Mouse (Mus musculus): ENCODE measurements around the gene Ugt1a1.

GRCm38 (mm10) chr1:88264869-88265240 is 53.1 kb downstream of the Ugt1a1 start:
- no peak for TF ChIP-seq EP300 (IDR thresholded peaks at IDR 0.05; ENCODE audit: insufficient read depth, low read depth, low read length)
- TF ChIP-seq CTCF (IDR thresholded peaks at IDR 0.05), result no peak

Measured in heart, adult 2 months (tissue).